Mouse (Mus musculus) cortical plate, adult 2 months (tissue): Measurements from ENCODE around the gene Gm13103. TPM values are rescaled to one million over a fixed set of nuclear protein-coding genes. Genes with fewer than 3 reads are reported as not detected.
"Not testable (repeated sequence)": the region's sequence is repeated elsewhere in the genome, so short reads cannot be mapped to it uniquely, and the experiment has no call there.

ENCODE experiments used
- H3K27ac ChIP-seq: fragments of 200-500 bp; 2 replicates; pipeline ENCODE4 v1.5.1; 2012; ENCODE audit warnings: low read length, control low read depth, inconsistent platforms; ENCODE audit not compliant: insufficient read depth
- H3K4me1 ChIP-seq: fragments of 200-500 bp; 2 replicates; pipeline ENCODE4 v1.6.1; 2011; ENCODE audit warnings: low read length; ENCODE audit not compliant: control insufficient read depth, insufficient read depth
- H3K4me3 ChIP-seq: fragments of 200-500 bp; 2 replicates; pipeline ENCODE4 v1.5.1; 2011; ENCODE audit warnings: mild to moderate bottlenecking, low read length, control low read depth; ENCODE audit not compliant: insufficient read depth
- CTCF ChIP-seq: fragments of 200-500 bp; IDR thresholded peaks from 2 replicates; pipeline ENCODE4 v1.5.1; 2011; ENCODE audit warnings: mild to moderate bottlenecking, control low read depth, low read length; ENCODE audit not compliant: insufficient read depth; ENCODE audit errors: extremely low read depth
- POLR2A ChIP-seq: fragments of 200-500 bp; IDR thresholded peaks from 2 replicates; pipeline ENCODE4 v1.6.1; 2011; ENCODE audit warnings: mild to moderate bottlenecking, low read length, control low read depth; ENCODE audit not compliant: insufficient read depth; ENCODE audit errors: extremely low read depth
- polyA plus RNA-seq: library from polyadenylated mRNA; depleted of rRNA; stranded (reverse); fragments of >200 nt; gene quantifications from 2 replicates; pipeline ENCODE4 v1.2.3, GENCODE M21; 2012; rRNA removed

The Gm13103 gene
- polyA plus RNA-seq: not detected in 2 replicates

DNA sequence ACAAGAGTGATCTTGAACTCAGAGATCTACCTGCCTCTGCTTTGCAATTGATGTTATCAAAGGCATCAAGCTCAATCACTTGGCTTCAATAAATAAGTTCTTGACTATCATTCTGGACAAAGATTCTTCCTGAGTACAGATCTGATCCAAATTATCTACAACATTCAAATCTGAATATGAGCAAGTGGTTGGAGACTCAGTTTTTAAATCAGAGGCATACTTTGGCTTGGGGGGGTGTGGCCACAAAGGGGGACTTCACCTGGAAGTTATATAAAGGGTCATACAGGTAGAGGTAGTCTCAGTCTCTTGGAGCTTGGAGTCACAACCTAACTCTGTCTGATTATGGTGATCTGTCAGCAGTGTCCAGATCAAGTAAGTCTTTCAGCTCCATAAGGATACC, at the start of gene Gm13103:
Gene Gm13103, plus strand, starts transcription at position 301 of the 400 bp plus-strand sequence.
- H3K4me3 ChIP-seq, H3K27ac ChIP-seq, H3K4me1 ChIP-seq: not testable (repeated sequence)

DNA sequence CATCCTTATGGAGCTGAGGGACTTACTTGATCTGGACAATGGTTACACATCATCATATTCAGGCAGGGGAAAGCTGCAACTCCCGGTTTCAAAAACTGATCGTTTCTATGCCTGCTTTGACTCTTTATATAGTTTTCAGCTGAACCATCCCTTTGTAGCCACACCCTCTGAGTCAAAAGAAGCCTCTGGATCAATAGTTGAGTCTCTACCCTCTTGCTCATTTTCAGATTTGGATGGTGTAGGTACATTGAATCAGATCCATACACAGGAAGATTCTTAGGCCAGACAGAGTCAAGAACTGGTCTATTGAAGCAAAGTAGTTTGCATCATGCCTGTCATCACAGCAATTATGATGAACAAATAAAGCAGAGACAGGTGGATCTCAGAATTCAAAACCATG, 30.3 kb upstream of the Gm13103 start, which contains the start of gene Gm13084:
Gene Gm13084, minus strand, starts transcription at position 101 of the 400 bp plus-strand sequence.
- Histone ChIP-seq H3K4me3 (no peak within 1 kb of the TSS), H3K27ac (no peak within 1 kb of the TSS), H3K4me1 (no peaks in the 10 kb centered on the region)
- TF ChIP-seq POLR2A: no peak
- TF ChIP-seq CTCF: no peak

DNA sequence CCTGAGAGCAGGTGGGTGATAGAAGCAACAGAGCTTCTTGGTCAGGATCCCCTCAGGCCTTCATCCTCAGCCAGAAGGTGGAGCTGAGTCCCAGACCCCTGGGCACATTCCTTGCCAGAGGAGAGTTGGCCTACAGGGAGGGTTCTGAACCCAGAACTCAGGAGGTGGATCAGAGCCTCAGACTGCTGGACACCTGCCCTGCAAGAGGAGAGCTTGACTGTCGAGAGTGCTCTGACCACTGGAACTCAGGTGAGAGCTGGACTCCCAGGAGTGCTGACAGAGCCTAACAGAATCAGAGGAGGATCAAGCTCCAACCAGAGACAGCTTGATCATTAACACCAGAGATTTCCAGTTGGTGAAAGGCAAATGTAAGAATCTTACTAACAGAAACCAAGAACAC, 36.1 kb downstream of the Gm13103 start:
- not testable (repeated sequence) for H3K4me3 ChIP-seq, H3K4me1 ChIP-seq, H3K27ac ChIP-seq

DNA sequence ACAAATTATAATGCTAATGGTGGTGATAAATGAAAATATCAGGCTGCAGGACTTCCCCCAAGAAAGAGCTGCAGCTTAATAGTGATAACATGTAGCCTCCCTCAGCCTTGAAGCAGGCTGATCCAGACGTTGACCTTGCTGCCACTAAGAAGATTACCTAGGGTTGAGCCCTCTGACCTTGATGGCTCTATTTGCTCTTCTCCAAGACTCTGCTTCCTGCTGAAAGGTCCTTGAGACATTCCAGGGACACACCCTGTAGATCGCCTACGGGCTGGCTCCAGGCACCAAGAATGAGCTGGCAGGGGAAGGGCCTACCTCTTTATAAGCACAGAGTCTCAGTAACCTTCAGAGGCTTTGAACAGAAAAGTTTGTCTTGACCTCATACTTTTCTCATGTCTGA, 48.1 kb downstream of the Gm13103 start:
- not testable (repeated sequence) for H3K27ac ChIP-seq, H3K4me3 ChIP-seq, H3K4me1 ChIP-seq

DNA sequence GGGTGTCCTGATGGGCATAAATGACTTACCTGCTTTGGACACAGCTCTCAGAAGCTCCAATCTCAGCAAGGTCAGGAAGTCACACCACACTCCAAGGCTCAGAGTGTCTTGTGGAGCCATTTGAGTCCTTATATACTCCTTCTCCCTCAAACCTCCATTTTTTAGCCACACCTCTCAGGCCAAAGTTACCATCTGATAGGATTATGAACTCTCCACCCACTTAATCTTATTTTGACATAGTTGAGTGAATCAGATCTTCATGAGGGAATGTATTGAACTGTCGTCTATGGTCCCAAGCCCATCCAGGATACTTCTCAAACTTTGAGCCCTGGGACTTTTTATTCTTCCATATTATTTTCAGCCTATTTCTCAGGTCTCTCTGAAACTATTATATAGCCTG, 54.0 kb downstream of the Gm13103 start, which contains the start of gene Pramef6:
Gene Pramef6, minus strand, starts transcription at position 101 of the 400 bp plus-strand sequence.
- H3K27ac ChIP-seq, H3K4me3 ChIP-seq, H3K4me1 ChIP-seq: not testable (repeated sequence)

Other genes starting within 250 kb of the Gm13103 start
- gene Gm13083, start 231.5 kb upstream of the Gm13103 start, polyA plus RNA-seq: not detected in 2 replicates
- not detected in 2 replicates for gene Gm13088, start 189.3 kb upstream of the Gm13103 start, polyA plus RNA-seq
- not detected in 2 replicates for gene Gm13089, start 143.8 kb upstream of the Gm13103 start, polyA plus RNA-seq
- gene Gm13078, start 127.0 kb upstream of the Gm13103 start, polyA plus RNA-seq: not detected in 2 replicates
- gene Gm13023, start 57.1 kb upstream of the Gm13103 start, polyA plus RNA-seq: not detected in 2 replicates
- gene Gm13084, start 30.4 kb upstream of the Gm13103 start, polyA plus RNA-seq: not detected in 2 replicates
- not detected in 2 replicates for gene Pramef6, start 53.9 kb downstream of the Gm13103 start, polyA plus RNA-seq
- not detected in 2 replicates for gene Pramef25, start 104.5 kb downstream of the Gm13103 start, polyA plus RNA-seq
- gene Gm13101, start 120.5 kb downstream of the Gm13103 start, polyA plus RNA-seq: not detected in 2 replicates
- not detected in 2 replicates for gene Pramef17, start 147.9 kb downstream of the Gm13103 start, polyA plus RNA-seq
- not detected in 2 replicates for gene Pramel4, start 212.6 kb downstream of the Gm13103 start, polyA plus RNA-seq